8 mouse cellular contexts compared by ENCODE assay signal in genomic region chrX:8074430-8075014, GRCm38 (mm10). TPM values are rescaled to one million over a fixed set of nuclear protein-coding genes. Genes with fewer than 3 reads are reported as not detected.
A peak's percentile ranks its signal among the peaks of the same experiment; 100 is the strongest.
DNase-seq lines count a peak whose midpoint lies in the region; ATAC-seq and TF ChIP-seq lines count a peak whose summit lies in the region.

Gene Suv39h1 (minus strand): TSS chrX:8074760.

- H3K4me3 ChIP-seq in MEL (ENCODE audit: control insufficient read depth in 1 of 2, insufficient read depth in 1 of 2, low read depth in 2 of 2, low read length in 2 of 2): peak within 1 kb of the TSS; percentile 82 to 98
- peak within 1 kb of the TSS; percentile 74 for H3K4me3 ChIP-seq in cerebellum, adult 2 months (replicated peaks; ENCODE audit: insufficient read depth, low read depth, low read length)
- peak within 1 kb of the TSS; percentile 59 for H3K4me3 ChIP-seq in forebrain, postnatal 0 days (ENCODE audit: low read depth, low read length)
- peak within 1 kb of the TSS; percentile 63 for H3K4me3 ChIP-seq in lung, embryonic 15.5 days

- H3K4me2 ChIP-seq in forebrain, postnatal 0 days (ENCODE audit: low read depth): peak within 1 kb of the TSS; percentile 55
- peak within 1 kb of the TSS; percentile 58 for H3K4me2 ChIP-seq in lung, embryonic 15.5 days

- H3K27ac ChIP-seq in MEL (ENCODE audit: control insufficient read depth, low read depth, low read length): peak within 1 kb of the TSS; percentile 88
- peak within 1 kb of the TSS; percentile 95 for H3K27ac ChIP-seq in cerebellum, adult 2 months (ENCODE audit: insufficient read depth, low read length)
- H3K27ac ChIP-seq in forebrain, postnatal 0 days (ENCODE audit: low read depth, low read length): peak within 1 kb of the TSS; percentile 78
- peak within 1 kb of the TSS; percentile 94 for H3K27ac ChIP-seq in lung, embryonic 15.5 days

- DNase-seq in MEL (ENCODE audit: low read depth, low spot score): peak; percentile 99
- DNase-seq in cerebellum, adult 2 months: peak; percentile 91 to 97
- peak; percentile 95 for DNase-seq in forebrain, postnatal 0 days
- DNase-seq in heart, postnatal 4 days: peak; percentile 93
- peak; percentile 92 to 96 for DNase-seq in layer of hippocampus, adult 8-10 months (ENCODE audit: low spot score in 2 of 2)
- peak; percentile 96 for DNase-seq in ovary, adult 18-20 months (ENCODE audit: low spot score)
- DNase-seq in thymus, postnatal 0 days (ENCODE audit: low spot score): peak; percentile 94

- peaks cover 39% of the 10 kb centered on the region for H3K79me2 ChIP-seq in MEL (ENCODE audit: control insufficient read depth, insufficient read depth, low read length, poor library complexity)

- WGBS in cerebellum, adult 2 months: 7% methylated on average over 46 of the region's 46 CpGs
- 26% methylated on average over 30 of the region's 46 CpGs for whole genome bisulfite sequencing in forebrain, postnatal 0 days
- WGBS in lung, embryonic 15.5 days: 20% methylated on average over 39 of the region's 46 CpGs

- no peak for TF ChIP-seq RAD21 in MEL (IDR thresholded peaks at IDR 0.05; ENCODE audit: low read depth, low read length)

- peaks cover 12 to 41% of the 10 kb centered on the region in 2 experiments for H3K36me3 ChIP-seq in MEL (ENCODE audit: control insufficient read depth in 1 of 2, insufficient read depth in 2 of 2, low read length in 2 of 2)
- H3K36me3 ChIP-seq in forebrain, postnatal 0 days (ENCODE audit: insufficient read depth): no peaks in the 10 kb centered on the region
- peaks cover 16% of the 10 kb centered on the region; the same call in 1 of the 2 replicates for H3K36me3 ChIP-seq in lung, embryonic 15.5 days

- H3K9ac ChIP-seq in MEL (ENCODE audit: control insufficient read depth, low read depth, low read length, poor library complexity, severe bottlenecking): peak within 1 kb of the TSS; percentile 98
- peak within 1 kb of the TSS; percentile 48 for H3K9ac ChIP-seq in forebrain, postnatal 0 days
- peak within 1 kb of the TSS; percentile 60 for H3K9ac ChIP-seq in lung, embryonic 15.5 days

- H3K27me3 ChIP-seq in MEL (ENCODE audit: control insufficient read depth in 1 of 2, insufficient read depth in 2 of 2, low read length in 2 of 2): no peaks in the 10 kb centered on the region
- no peaks in the 10 kb centered on the region for H3K27me3 ChIP-seq in cerebellum, adult 2 months (ENCODE audit: control insufficient read depth, insufficient read depth, low read length)
- no peaks in the 10 kb centered on the region for H3K27me3 ChIP-seq in forebrain, postnatal 0 days (ENCODE audit: insufficient read depth, low read length)
- H3K27me3 ChIP-seq in lung, embryonic 15.5 days: no peaks in the 10 kb centered on the region

- peak; percentile 57 to 87 for TF ChIP-seq POLR2A in MEL (IDR thresholded peaks at IDR 0.05; ENCODE audit: control insufficient read depth in 1 of 2, insufficient read depth in 1 of 2, low read depth in 1 of 2, low read length in 2 of 2, poor library complexity in 1 of 2)
- peak; percentile 62; the same call in 1 of the 2 replicates for TF ChIP-seq POLR2A in cerebellum, adult 2 months (IDR thresholded peaks at IDR 0.05; ENCODE audit: borderline replicate concordance, insufficient read depth, low read length)

- ATAC-seq in forebrain, postnatal 0 days: peak; percentile 97
- ATAC-seq in lung, embryonic 15.5 days (ENCODE audit: borderline replicate concordance, extremely low read depth, low FRiP score, low TSS enrichment): peak; percentile 98

- TF ChIP-seq EP300 in MEL (IDR thresholded peaks at IDR 0.05; ENCODE audit: low read depth in 1 of 2, low read length in 2 of 2): no peak

- H3K4me1 ChIP-seq in MEL (ENCODE audit: control insufficient read depth in 1 of 2, insufficient read depth in 2 of 2, low read length in 2 of 2): peaks cover 11 to 23% of the 10 kb centered on the region in 2 experiments
- H3K4me1 ChIP-seq in cerebellum, adult 2 months (ENCODE audit: control insufficient read depth, insufficient read depth, low read length): no peaks in the 10 kb centered on the region
- no peaks in the 10 kb centered on the region; the same call in 1 of the 2 replicates for H3K4me1 ChIP-seq in forebrain, postnatal 0 days (ENCODE audit: insufficient read depth)
- H3K4me1 ChIP-seq in lung, embryonic 15.5 days: 0 out of 2 replicates have a peak, but pooled peaks cover 4% of the 10 kb centered on the region

- H3K9me3 ChIP-seq in MEL (replicated peaks; ENCODE audit: insufficient read depth, low read length): no peaks in the 10 kb centered on the region
- no peaks in the 10 kb centered on the region for H3K9me3 ChIP-seq in forebrain, postnatal 0 days (ENCODE audit: low read length)
- no peaks in the 10 kb centered on the region for H3K9me3 ChIP-seq in lung, embryonic 15.5 days

- no peak for TF ChIP-seq CTCF in MEL (IDR thresholded peaks at IDR 0.05 in 2 of 3, conservative IDR thresholded peaks at IDR 0.05 in 1 of 3; ENCODE audit: control insufficient read depth in 1 of 3, insufficient read depth in 1 of 3, low read depth in 2 of 3, low read length in 3 of 3, poor library complexity in 1 of 3, severe bottlenecking in 1 of 3)
- TF ChIP-seq CTCF in cerebellum, adult 2 months (IDR thresholded peaks at IDR 0.05; ENCODE audit: borderline replicate concordance, insufficient read depth, low read depth, low read length): no peak
- no peak for TF ChIP-seq CTCF in forebrain, postnatal 0 days (IDR thresholded peaks at IDR 0.05; ENCODE audit: low read depth)

TF ChIP-seq in MEL, 35 proteins besides CTCF, POLR2A, EP300 and RAD21 (continues in another document):
- peak; percentile 61; the same call in 1 of the 2 replicates for TF ChIP-seq SIN3A (IDR thresholded peaks at IDR 0.05; ENCODE audit: low read length)
- TF ChIP-seq USF1 (IDR thresholded peaks at IDR 0.05; ENCODE audit: low read depth, low read length): peak; percentile 55; the same call in 1 of the 2 replicates
- peak; percentile 95 for TF ChIP-seq ZMIZ1 (IDR thresholded peaks at IDR 0.05; ENCODE audit: low read depth, low read length)
- no peak for TF ChIP-seq USF2 (IDR thresholded peaks at IDR 0.05; ENCODE audit: borderline replicate concordance in 1 of 2, insufficient read depth in 1 of 2, low read depth in 1 of 2, low read length in 2 of 2)
- no peak for TF ChIP-seq SMC3 (IDR thresholded peaks at IDR 0.05; ENCODE audit: low read depth, low read length)
- no peak for TF ChIP-seq CHD1 (IDR thresholded peaks at IDR 0.05; ENCODE audit: low read depth, low read length)
- no peak for TF ChIP-seq MYC (IDR thresholded peaks at IDR 0.05; ENCODE audit: low read depth, low read length)
- TF ChIP-seq JUND (IDR thresholded peaks at IDR 0.05; ENCODE audit: low read depth, low read length): no peak
- 0 out of 2 replicates have a peak, but pooled peaks have one; percentile 9 for TF ChIP-seq ELF1 (IDR thresholded peaks at IDR 0.05; ENCODE audit: low read depth, low read length)
- TF ChIP-seq POLR2AphosphoS5 (IDR thresholded peaks at IDR 0.05; ENCODE audit: borderline replicate concordance, low read depth, low read length): no peak
- TF ChIP-seq ZC3H11A (IDR thresholded peaks at IDR 0.05; ENCODE audit: low read depth, low read length): no peak
- peak; percentile 80 for TF ChIP-seq HCFC1 (IDR thresholded peaks at IDR 0.05; ENCODE audit: low read depth, low read length)
- TF ChIP-seq RCOR1 (IDR thresholded peaks at IDR 0.05; ENCODE audit: low read depth, low read length): no peak
- TF ChIP-seq ETS1 (IDR thresholded peaks at IDR 0.05; ENCODE audit: low read depth, low read length): peak; percentile 18
- TF ChIP-seq NRF1 (IDR thresholded peaks at IDR 0.05; ENCODE audit: insufficient read depth, low read depth, low read length, poor library complexity, severe bottlenecking): peak; percentile 77
- TF ChIP-seq MAZ (IDR thresholded peaks at IDR 0.05; ENCODE audit: low read depth, low read length): 0 out of 2 replicates have a peak, but pooled peaks have one; percentile 10
- no peak for TF ChIP-seq MAFK (IDR thresholded peaks at IDR 0.05; ENCODE audit: borderline replicate concordance, low read depth, low read length)
- peak; percentile 38; the same call in 1 of the 2 replicates for TF ChIP-seq TCF12 (IDR thresholded peaks at IDR 0.05; ENCODE audit: low read depth, low read length)
- TF ChIP-seq GATA1 (IDR thresholded peaks at IDR 0.05; ENCODE audit: low read depth, low read length): no peak
- TF ChIP-seq MEF2A (IDR thresholded peaks at IDR 0.05; ENCODE audit: extremely low read depth, insufficient replicate concordance, low read depth, low read length, poor library complexity, severe bottlenecking): no peak
- no peak for TF ChIP-seq GABPA (IDR thresholded peaks at IDR 0.05; ENCODE audit: low read depth, low read length)
- peak; percentile 81 for TF ChIP-seq NELFE (IDR thresholded peaks at IDR 0.05; ENCODE audit: low read depth, low read length)
- no peak for TF ChIP-seq UBTF (IDR thresholded peaks at IDR 0.05; ENCODE audit: borderline replicate concordance, insufficient read depth, low read depth, low read length)
- no peak for TF ChIP-seq ZKSCAN1 (IDR thresholded peaks at IDR 0.05; ENCODE audit: low read depth, low read length)
- TF ChIP-seq ZNF384 (IDR thresholded peaks at IDR 0.05; ENCODE audit: low read depth, low read length): no peak
- TF ChIP-seq MAX (IDR thresholded peaks at IDR 0.05; ENCODE audit: low read length): peak; percentile 15
- no peak for TF ChIP-seq BHLHE40 (IDR thresholded peaks at IDR 0.05; ENCODE audit: borderline replicate concordance, low read depth, low read length)
- TF ChIP-seq MYB (IDR thresholded peaks at IDR 0.05; ENCODE audit: low read depth, low read length): no peak
- TF ChIP-seq TBP (IDR thresholded peaks at IDR 0.05; ENCODE audit: low read depth, low read length): peak; percentile 92
- TF ChIP-seq TAL1 (IDR thresholded peaks at IDR 0.05; ENCODE audit: low read length): no peak
- 0 out of 2 replicates have a peak, but pooled peaks have one; percentile 27 for TF ChIP-seq E2F4 (IDR thresholded peaks at IDR 0.05; ENCODE audit: borderline replicate concordance, low read depth, low read length)

RNA-seq across cellular contexts. Expression of gene Suv39h1, which starts in this region (rescaled TPM):
- 103 and 104 TPM in 2 replicates for total RNA-seq in MEL (2012; rRNA removed)
- polyA plus RNA-seq in MEL (2012; ENCODE audit: insufficient read depth in 1 of 2, insufficient read length in 2 of 2, low read depth in 1 of 2, low replicate concordance in 2 of 2, missing spikeins in 1 of 2): 100 to 1,000 TPM; 122 to 129 TPM
- polyA plus RNA-seq in cerebellum, adult 2 months (2012; rRNA removed): 22.3 and 22.7 TPM in 2 replicates
- total RNA-seq in forebrain, postnatal 0 days (2014; rRNA removed): 38.7 and 46.1 TPM in 2 replicates
- 33.7 and 37.7 TPM in 2 replicates for polyA plus RNA-seq in forebrain, postnatal 0 days (2015; fragmentation: Nextera tagmentation; extraction: Ambion mirVana)
- 10 to 100 TPM; 16.3 to 16.4 TPM for total RNA-seq in heart, postnatal 4 days (2021)
- total RNA-seq in layer of hippocampus, adult 8-10 months (2022): 10 to 100 TPM; 18.1 to 28.6 (median 23.6) TPM
- 67.2 and 68.0 TPM in 2 replicates for polyA plus RNA-seq in lung, embryonic 15.5 days (2015; fragmentation: Nextera tagmentation; extraction: Ambion mirVana)
- polyA plus RNA-seq in thymus, postnatal 0 days (2015; fragmentation: Nextera tagmentation; extraction: Ambion mirVana): 60.7 and 62.4 TPM in 2 replicates

Comparison
In these comparisons a context has a peak if more than half of its experiments do, and no peak if none do; other contexts are left out.
1. Peak in every context shown above with its lines: DNase-seq, ATAC-seq, H3K4me3 ChIP-seq and H3K27ac ChIP-seq.
2. H3K9ac ChIP-seq: peak in every context shown above with its lines; median percentile 98 in MEL; 60 in lung, embryonic 15.5 days; 48 in forebrain, postnatal 0 days.